Mouse (Mus musculus): ENCODE measurements around the gene Sema4b. TPM values are rescaled to one million over a fixed set of nuclear protein-coding genes. Genes with fewer than 3 reads are reported as not detected.

The Sema4b gene
- polyA plus RNA-seq, 1 experiment = 18.5 TPM

DNA sequence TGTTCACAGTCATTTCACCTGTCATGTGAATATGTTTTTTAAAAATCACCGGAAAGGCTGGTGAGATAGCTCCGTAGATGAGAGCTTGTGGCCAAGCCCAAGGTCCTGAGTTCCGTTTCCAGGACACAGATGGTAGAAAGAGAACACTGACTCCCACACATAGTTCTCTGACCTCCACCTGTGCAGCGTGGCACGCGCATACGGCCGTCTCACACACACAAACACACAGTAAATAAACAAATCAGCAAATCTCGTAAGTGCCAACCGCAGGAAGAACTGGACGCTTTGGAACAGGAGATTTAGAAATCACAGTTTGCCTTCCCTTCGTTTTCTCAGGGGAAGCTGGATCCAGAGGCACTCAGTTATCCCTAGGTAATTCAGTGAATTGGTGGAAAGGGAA is 860 bp downstream of the Sema4b start:
- TF ChIP-seq GATA1 (IDR thresholded peaks at IDR 0.05; ENCODE audit: low read length) = no peak

DNA sequence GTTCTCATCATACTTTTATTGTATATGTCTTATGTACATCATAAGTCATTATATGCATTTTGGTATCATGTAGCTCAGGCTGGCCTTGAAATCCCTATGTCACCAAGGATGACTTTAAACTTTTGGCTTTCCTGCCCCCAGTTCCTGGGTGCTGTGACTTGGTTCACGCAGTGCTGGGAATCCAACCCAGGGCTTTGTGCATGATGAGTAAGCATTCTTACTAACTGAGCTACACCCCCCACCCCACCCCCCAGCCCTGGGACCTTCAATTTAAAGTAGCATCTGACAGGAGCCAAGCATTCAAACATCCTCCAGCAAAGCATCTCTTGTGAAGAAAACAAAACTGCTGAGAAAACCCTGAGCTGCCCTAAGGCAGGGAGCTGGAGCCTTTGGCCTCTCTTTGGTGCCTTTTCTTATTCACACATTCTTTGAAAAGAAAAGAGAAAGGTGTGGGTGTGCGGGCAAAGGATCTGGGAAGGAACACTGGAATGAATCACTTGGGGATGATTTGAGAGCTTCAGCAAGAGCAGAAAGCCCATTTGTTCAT is 2.0 kb downstream of the Sema4b start:
- TF ChIP-seq GATA1 (IDR thresholded peaks at IDR 0.05; ENCODE audit: low read length) = no peak

DNA sequence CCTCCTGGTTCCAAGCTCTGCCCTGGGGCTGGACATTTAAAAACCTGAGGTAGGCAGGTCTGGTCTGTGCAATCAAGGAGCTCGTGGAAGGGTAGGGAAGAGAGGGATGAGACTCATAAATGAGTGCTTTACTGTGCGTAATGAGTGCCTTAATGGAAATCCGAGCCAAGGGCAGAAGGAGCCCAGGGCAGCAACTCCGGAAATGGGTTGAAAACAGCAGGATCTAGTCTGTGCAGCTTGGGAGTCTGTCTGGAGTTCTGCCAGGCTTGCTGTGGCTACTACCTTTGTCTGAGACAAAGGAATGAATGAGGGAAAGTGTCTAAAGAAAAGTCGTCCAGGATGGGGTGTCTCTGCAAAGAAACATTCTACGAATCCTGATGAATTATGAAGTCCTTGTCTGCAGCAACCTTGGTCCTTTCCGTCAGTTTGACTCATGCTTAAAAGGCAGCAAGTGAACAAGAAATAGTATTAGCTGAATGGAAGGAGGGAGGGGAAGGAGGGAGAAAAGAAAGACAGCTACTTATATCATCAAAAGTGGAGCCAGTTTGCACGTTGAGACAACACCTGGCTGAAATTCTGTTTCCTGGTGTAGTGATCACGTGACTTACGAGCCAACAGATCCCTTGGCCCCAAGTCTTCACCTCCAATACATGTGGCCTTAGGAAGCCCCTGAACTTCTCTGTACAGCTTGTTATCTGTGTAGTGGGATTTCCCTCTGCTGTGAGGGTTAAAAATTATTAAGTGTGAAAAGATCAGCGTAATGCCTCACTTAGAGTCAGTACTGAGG is 2.7 kb downstream of the Sema4b start:
- TF ChIP-seq GATA1 (IDR thresholded peaks at IDR 0.05; ENCODE audit: low read length) = no peak

DNA sequence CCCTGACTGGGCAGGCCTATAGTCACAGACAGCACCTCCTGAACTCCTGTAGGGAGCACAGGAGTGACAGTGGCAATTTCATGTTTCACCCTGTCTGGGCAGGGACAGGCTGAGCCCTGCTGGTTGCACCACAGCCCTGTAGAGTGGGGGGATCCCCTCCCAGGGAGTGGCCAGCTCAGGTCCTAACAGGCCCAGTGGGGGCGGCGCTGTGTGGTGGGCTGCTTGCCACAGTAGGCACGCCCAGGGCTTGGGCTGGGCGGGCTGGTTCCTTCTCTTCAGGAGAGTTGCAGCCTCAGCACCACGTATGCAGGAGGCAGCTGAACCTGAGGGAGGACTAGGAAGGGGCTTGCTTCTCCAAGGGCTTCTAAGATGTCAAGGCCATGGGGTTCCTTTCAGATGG is 4.8 kb downstream of the Sema4b start:
- TF ChIP-seq GATA1 (IDR thresholded peaks at IDR 0.05; ENCODE audit: low read length) = no peak

DNA sequence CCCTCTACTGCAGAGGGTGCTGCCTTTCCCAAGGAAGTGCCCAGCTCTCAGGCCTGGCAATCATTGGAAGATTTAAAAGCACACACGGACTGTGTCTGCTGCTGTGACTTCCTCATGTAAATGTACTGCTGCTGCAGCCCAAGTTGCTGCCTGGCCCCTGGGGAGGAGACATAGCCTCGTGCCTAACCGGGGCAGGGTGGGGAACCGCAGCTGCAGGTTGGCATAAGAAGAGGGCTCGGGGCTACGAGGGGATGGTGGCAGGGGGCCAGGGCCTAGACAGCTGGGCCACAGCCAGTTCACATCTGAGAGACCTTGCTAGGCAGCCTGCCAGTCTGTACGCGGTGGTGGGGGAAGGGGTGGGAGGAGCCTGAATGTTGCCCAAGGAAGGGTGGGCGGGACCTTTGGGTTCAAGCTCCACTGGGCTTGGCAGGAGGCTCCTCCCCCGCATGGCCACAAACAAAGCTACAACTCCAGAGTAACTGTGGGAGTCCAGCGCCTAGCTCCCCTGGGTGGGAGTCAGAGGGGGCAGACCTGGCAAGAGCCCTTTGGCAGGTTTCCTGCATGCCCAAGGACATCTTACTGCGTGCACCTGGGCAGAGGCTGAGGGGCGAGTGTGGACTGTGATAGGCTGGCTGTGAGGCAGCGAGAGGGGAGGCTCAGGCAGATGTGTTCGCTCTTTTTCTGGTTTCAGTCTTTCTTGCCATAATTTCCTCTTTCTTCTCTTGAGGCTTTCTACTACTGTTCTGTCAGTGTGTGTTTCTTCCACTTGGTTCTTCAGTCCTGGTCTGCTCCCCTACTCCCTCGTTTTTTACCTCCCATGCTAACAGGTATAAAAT is 5.8 kb downstream of the Sema4b start:
- TF ChIP-seq GATA1 (IDR thresholded peaks at IDR 0.05; ENCODE audit: low read length) = no peak

DNA sequence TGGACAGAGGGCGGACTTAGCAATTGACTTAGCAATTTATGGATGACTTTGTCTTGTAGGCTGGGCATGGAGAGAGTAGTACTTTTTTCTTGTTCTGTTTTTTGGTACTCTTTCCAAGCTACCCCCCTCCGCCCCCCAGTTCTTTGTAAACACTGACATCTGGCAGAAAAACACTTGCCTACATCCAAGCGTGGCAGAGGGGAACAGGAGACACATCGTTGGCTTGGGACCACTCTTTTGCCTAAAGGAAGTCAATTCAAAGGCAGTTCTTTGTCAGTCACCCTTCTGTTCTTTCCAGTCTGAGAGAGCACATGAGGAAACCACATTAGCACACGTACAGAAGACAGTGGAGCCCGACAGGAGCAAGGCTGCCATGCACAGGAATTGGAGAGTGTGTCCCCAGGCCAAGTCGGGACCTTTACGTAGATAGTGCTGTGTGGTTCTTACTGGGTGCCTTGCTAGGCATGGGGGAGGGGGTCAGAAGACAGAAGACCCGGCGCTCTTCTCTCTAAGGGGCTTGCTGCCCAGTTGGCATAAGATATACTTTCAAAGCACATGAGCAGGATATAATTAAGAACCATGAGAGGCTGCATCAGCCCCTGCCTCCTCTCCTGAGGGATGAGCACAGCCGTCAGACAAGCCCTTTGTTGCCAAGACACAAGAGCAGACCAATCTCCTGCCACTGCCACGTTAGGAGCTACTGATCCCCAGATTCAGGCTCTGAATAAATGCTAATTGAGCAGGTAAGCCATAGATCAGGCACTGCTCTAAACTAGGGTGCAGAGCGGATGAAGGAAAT is 7.5 kb downstream of the Sema4b start:
- TF ChIP-seq GATA1 (IDR thresholded peaks at IDR 0.05; ENCODE audit: low read length) = no peak

DNA sequence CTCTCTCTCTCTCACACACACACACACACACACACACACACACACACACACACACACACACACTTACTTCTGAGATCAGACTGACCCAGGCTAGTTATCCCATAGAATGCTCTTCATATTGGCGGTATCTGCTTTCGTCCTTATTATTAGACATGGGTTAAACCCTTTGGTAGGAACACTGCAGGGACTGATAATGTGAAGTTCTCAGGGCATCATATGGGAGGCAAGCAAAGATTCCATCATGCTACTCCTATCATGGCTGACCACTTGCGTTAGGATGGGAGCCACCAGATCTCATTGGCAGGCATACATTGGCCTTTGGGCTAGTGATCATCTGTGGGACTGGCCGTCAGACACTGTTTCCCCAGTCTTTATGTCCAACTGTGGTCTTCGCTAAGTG is 8.5 kb downstream of the Sema4b start:
- no peak for TF ChIP-seq GATA1 (IDR thresholded peaks at IDR 0.05; ENCODE audit: low read length)

DNA sequence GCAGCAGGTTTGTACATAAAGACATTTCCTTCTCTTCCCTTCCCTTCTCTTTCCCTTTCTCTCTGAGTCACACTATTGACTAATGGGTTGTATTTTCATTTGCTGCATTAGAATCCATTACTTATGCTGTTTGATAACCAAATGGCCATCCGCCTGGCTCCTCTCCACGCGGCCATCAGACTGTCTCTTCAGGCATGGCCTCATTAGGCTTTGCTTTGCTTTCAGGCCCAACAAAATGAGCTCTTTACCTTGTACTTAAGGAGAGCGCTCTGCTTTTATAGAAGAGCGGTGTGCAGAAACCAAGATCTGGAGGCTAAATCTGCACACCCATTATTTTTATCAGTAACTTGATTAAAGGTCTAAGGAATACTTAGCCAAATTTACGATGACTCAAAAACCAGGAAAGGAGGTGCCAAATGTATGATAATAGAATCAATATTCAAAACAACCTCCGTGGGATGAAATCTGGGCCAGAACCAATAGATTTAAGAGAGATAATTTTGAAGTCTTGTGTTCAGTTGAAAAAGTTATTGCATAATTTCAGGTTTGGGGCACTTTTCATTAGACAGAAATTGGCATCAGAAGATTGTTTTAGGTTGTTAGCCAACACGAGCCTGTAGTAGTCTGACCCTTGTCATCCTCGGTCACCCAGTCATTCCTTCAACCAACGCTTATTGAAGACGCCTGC is 9.1 kb downstream of the Sema4b start:
- TF ChIP-seq GATA1 (IDR thresholded peaks at IDR 0.05; ENCODE audit: low read length) = no peak

DNA sequence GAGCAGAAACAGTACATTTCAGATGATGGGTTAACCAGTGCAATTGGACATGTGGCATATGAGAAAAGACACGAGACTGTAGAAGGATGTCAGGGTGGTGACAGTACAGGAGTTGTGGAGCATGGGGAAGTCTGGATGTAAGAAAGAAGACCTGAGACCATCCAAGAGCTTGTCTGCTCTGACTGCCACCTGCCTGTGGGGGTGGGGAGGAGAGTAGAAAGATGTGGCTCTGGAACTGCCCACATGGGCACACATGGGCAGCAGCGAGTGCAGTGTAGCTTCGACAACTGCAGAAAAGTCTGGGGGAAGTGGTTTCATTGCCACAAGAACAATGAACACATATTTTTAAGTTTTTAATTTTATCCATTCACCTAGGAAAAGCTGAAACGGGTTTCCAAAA is 10.7 kb downstream of the Sema4b start:
- TF ChIP-seq GATA1 (IDR thresholded peaks at IDR 0.05; ENCODE audit: low read length) = no peak

DNA sequence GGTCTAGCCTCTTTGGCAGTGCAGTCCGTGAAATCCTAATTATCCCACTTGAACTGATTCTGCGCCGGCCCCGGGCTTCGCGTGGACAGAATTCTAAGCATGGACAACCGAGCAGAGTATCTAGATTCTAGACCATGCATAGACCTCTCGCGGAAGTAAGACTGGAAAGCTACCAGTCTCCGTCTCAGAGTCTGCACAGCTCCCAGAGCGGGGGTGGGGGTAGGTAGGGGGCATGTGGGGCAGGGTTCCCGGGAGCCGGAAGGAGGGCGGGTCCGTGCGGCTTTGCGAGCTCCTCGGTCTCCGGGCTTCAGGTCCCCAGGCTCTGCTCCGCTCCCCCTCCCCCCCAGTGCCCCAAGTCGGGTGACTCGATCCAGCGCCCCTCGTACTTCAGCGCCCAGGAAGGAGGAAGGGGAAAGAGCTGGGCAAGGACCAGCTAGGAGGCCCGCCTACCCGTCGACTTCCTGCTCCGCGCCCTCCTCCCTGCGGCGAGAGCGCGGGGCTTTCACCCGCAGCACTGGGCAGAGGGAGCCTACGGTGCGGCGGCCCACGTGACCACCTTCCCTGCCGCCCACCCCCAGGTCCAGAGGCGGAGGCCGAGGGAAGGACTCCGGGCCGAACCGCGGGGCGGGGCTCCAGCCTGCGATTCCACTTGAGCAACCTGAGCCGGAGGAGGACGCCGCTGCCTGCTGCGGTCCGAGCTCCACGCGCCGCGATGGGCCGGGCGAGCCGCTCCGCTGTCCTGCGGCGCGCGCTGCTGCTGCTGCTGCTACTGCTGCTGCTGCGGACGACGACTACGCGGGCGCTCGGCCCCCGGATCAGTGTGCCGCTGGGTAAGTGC is 11.5 kb downstream of the Sema4b start:
- no peak for TF ChIP-seq GATA1 (IDR thresholded peaks at IDR 0.05; ENCODE audit: low read length)

DNA sequence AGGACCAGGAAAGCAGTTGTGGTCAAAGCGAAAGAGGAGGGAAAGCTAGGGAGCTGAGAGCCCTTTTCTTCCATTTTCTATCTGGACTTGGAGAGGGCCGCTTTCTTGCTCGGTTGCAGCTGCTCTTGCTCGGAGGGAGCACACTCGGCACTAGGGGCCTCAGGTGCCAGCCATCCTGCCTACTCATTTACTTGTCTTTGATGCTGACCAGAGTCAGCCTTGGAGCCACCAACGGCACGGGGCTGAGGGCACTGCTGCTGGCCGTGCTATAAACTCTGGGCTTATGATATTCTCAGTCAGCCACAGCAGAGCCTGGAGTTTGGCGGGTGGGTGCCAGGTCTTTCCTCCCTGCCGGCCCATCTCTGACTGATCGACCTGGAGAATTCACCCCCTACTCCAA is 12.2 kb downstream of the Sema4b start:
- no peak for TF ChIP-seq GATA1 (IDR thresholded peaks at IDR 0.05; ENCODE audit: low read length)

DNA sequence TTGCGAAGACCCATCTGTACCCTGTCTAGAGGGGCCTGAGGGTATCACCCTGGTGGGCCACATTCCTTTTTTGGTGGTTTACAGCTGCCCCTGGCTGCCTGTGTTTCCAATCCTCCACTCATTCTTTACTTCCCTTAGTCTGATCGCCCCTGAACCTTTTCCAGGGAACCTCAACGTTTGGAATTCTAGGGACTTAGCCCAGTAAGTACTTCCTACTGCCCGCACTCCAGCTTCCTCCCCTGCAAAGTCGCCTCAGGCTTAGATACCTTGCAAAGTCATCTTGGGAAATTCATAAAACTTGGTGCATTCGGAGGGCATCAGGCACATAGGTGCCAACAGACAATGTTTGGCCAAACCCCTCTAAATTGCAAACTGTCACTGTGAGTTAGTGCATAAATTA is 12.6 kb downstream of the Sema4b start:
- TF ChIP-seq GATA1 (IDR thresholded peaks at IDR 0.05; ENCODE audit: low read length) = no peak

DNA sequence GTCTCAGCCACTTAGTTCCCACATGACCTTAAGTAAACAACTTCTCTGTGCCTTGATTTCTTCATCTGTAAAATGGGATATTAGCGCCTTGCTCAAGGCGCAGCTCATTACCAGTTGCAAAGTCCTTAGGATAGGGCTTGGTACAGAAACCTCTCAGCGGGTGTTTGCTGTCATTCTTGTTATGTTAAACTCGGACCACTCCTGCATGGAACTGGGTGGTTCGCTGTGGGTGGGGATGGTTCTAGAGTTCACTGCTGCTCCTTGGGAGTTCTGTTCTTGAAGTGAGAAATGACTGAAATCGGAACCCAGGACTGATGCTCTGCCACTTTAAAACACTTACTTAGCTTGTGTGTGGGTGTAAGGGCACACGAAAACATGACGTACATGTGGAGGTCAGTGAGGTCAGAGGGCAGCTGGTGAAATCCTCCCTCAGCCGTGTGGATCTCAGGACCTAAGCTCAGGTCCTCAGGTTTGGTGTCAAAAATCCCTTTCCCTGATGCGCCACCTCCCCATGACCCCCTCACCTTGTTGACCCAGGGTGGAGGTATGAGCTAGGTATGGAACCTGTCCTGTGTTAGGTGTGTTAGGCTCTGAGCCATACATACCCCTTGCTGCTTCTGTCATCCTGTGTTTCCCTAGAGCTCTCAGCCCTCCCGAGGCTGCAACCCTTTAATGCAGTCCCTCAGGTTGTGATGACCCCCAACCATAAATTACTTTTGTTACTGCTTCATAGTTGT is 13.4 kb downstream of the Sema4b start:
- TF ChIP-seq GATA1 (IDR thresholded peaks at IDR 0.05; ENCODE audit: low read length) = no peak

DNA sequence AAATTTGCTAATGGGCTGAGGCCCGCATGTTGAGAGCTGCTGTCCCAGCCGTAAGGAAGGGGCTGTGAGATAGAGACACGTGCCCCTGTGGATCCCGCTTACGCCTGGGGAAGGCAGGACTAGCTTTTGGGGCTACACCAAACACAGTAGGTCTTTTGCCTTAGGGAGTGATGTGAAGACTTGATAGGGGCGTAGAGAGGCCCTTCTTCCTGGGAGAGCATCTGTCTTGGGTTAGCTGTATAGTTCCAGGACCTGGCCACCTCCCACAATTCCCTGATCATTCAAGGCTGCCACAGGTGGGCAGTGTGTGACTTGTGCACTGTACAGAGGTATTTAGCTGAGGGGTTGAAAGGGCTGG is 13.9 kb downstream of the Sema4b start:
- no peak for TF ChIP-seq GATA1 (IDR thresholded peaks at IDR 0.05; ENCODE audit: low read length)

Measured in G1E-ER4 (cell line).